Mouse (Mus musculus) urinary bladder, postnatal 25 days (tissue): ENCODE results near the gene Rcc2.

Source experiments
- DNase-seq: peaks from one replicate; pipeline ENCODE4 v3.0.0; 2022; ENCODE audit warnings: low spot score

Gene Rcc2

DNA sequence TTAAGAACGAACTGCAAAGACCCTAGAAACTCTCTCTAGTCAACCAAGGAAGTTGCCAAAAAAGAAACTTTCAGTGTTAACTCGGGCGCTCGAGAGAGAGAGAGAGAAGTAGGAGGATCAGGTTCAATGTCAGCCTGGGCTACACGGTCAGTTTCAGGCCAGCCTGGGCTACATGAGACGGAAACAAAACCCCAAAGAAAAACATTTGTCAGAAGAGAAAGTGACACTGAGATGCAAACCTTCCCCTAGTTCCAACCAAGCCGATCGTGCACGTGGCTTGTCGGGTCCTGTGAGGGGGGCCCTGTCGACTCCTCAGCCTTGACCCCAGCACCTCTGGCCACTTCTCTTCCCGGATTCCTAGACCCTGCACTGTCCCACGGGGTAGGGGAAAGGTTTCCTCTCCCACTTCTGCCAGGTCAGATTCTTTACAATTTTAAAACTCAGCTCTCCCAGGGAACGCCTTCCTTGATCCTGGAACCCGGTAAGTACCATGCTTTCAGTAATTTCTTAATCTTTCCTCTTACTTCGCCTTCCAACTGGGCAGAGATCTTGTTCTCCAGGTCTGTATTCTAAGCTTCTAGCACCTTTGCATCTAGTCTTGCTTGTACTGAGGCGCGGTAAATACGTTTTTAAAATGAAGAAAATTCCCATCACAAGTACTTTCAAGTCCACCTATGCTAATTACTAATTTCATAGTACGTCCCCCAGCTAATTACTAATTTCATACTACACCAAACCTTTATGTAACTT lies at the start of gene Rcc2:
Gene Rcc2, plus strand, starts transcription at position 273 of the 750 bp plus-strand sequence.
- no peak for DNase-seq

DNA sequence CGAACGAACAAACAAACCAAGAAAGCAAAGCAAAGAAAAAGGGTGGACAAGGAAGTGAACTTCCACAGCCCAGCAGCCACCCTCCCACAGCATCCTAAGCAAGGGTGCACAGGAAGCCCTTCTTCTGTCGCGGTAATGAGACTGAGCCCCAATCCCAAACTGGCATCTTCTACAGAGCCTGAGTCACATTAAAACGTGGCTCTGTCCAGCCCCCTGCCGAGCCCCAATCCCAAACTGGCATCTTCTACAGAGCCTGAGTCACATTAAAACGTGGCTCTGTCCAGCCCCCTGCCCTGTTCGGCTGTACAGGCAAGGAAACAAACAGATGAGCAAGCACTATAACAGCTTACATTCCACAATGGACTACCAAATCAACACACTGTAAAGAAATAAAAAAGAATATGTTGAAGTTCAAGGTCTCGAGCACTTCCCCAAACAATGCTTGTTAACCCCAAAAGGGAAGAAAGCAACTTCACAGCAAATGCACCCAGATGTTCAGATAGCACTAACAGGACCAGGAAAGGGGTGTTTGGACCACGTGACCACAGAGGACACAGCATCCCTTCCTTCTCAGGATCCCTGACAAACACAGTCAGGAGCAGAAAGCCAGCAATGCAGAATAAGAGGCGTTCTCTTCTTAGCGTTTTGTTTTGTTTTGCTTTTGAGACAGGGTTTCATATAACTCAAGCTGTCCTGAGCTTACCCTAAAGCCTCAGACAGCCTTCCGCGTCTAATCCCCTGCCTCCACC lies 46.3 kb upstream of the Rcc2 start:
- no peak for DNase-seq

DNA sequence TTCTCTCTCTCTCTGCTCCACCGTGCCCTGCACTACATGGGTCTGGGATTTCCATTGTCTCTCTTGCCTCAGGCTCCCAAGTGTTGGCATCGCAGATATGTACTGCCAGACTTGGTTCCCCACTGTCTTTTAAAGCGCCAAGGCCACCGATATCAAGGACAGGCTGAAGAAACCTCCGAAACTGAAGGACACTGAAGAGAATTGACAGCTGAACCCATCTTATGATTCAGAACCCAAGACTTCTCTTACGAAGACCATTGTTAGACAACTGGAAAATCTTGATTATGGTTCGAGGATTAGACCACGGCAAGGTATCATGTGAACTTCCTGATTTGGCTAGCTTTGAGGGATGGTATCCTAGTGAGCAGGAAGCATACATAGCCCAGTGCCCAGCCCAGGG lies 45.5 kb upstream of the Rcc2 start:
- DNase-seq, result no peak

DNA sequence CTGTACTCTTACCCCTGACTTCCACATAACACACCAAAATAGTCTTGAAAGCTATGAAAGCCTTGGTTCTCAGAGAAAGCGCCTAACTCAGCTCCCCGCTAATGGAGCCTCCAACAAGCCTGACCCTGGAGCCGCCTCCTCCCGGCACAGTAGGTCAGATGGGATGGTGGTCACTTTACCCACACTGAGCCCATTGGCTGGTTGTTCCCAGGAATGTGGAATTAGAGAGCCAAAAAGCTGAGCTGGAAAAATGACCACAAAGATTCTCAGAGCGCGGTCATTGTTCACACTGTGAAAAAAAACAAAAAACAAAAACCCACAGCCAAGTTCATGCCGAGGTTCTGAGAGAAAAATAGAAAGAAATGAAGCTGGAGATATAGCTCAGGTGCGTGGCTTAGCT lies 43.8 kb upstream of the Rcc2 start:
- no peak for DNase-seq

DNA sequence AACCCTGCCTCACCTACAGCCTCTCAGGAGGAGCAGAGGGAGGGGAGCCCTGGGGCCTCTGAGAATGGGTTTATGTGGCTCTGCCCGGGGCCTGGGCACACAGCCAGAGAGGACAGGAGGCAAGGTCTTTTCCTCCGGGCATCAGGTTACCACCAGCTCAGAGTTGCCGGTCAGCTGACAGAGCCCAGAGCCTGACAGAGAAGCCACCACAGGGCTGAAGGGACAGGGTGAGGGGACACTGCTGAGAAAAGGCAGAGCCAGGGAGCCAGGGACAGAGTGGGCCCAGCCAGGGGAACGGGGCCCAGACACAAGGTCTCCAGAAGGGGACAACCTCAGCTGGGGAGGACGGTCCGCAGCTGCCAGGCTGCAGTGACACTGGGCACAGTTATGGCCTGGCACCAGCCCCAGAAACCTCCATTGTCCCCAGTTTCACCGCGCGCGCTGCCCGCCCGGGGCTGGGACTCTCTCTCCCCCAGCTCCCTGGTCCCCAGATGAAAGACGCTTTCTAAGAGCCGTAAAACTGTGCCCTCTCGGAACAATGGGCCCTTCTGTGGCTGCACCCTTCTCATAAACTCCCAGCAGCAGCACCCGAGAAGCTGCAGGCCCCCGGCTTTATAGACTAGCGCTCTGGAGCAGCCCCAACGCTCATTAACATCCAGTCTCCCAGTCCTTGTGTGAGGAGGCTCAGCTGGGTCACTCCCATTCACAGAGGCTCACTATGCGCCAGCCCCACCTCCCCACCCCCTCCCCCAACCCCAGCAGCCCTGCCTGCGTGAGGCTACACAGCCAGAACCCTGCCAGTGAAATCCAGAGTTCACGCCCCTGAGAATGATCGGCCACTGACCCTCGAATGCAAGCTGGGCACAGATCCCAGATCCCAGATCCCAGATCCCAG lies 42.4 kb upstream of the Rcc2 start:
- DNase-seq, result peak; percentile 67

DNA sequence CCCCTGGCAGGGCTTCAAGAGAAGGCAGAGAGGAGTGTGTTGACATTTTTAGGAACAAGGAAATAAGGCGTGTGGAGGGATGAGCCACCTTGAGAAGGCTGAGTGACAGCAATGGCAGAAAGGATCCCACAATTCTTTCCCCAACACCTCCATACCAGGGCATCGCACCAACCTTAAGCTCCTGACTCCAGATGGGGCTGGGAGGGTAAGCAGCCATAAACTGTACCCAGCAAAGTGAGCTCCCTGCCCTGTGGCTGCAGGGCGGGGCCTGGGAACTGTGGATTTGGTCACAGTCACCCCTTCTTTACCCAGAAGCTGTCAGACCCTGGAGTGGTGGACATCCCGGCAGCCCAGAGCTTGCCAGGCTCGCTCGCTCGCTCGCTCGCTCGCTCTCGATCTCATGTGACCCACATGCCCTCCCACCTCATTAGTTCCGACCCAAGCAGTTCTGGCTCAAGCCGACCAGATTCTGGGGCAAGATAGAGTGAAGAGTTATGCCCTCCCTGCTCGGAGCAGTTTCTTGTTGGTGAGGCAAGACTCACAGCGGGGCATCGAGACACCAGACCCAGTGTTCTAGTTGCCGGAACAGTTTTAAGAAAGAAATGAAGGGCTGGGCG lies 38.8 kb upstream of the Rcc2 start:
- no peak for DNase-seq

DNA sequence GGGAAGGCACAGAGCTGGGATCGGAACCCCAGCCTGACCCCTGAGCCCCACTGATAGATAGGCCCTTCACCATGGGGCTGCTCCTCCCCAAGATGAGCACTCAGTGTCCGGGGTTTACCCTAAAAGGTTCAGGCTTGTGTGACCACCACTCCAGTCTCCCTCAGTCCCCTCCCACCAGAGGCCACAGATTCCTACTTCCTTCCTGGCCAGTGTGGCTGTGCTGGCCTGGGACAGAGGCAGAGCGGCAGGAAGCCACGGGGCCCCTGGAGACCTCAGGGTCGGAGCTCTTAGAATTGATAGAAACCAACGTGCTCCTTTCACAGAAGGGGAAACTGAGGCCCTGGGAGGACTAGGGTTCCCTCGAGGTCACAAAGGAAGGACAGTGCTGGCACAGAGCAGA lies 37.9 kb upstream of the Rcc2 start:
- no peak for DNase-seq

DNA sequence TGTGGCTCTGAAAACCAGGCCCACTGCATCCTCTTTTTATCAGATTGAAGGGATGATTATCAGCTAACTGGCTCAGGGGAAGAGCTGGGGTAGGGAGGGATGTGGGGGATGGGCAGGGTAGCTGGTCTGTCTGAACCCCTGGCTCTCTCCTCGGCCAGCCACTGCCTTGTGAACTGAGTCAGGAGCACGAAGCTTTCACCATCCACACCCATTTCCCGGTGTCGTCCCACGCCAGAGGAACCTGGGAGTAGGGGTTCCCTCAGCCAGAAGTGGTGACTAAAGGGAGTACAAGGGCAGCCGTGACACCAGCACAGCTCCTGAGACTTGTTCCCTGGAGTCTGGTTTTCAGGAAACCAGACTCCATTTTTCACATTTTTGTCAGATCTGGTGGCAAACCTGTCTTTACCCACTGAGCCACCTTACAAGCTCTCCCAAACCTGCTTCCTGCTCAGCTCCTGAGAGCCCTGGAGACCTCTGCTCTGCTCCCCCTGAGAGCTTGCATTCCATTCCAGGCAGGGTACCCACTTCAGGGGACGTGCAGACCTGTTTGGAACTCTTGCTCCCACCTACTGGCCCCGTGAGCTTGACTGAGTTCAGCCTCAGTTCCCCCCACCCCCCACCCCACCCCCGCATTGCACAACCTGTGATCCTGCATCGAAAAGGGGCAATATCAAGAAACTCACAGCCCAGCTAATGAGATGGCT lies 37.3 kb upstream of the Rcc2 start:
- no peak for DNase-seq

DNA sequence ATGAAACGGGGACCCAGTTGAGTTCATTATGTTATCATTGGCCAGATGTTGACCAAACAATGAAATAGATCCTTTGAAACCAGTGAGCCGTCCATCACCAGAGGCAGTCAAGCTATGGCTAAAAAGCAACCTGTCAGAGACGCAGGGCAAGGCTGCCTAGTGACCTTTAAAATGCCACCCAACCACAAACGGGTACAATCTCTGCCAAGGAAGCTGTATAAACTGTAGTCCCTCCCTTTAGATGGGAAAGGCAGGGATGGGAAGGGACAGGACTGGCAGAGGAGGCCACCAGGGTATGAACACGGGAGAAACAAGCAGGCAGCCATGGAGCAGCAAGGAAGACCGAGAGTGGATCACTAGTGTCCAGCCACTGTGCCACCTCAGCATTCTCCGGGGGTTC lies 35.3 kb upstream of the Rcc2 start:
- DNase-seq, result no peak

DNA sequence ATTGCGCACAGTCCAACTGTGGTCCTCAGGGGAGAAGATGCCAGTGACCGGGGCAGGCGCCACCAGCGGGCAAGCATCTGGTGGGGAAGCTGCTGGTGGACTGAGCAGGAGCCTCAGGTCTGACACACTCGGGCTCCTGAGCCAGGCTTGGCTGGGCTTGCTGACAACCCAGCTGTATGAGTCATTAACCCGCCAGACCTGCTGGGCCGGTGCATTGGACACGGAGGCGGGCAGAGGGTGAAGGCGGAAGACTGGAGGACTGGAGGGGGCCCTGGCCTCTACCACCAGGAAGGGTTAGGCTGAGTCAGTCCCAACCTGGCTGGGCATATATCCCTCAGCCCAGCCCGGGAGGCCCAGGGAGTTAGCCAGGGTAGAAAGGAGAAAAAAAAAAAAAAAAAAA lies 34.6 kb upstream of the Rcc2 start, which contains the start of gene Arhgef10l:
Gene Arhgef10l, minus strand, starts transcription at position 253 of the 400 bp plus-strand sequence.
- peak; percentile 87 for DNase-seq

DNA sequence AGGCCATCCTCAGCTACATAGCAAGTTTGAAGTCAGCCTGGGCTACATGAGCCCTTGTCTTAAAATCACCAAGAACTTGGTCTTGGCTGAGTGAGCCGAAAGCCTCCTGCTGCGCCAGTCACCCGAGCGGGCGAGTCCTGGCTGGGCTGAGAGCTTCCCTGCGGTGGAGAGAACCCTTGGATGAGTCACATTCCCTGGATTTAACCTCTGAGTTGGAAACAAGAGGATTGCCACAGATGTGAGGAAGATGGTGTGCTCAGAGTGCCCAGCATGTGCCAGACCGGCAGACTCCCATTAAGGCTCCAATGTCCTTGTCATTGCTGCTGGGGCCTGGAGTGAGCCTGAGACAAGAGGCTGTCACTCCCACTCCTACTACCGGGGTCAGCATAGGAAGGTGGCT lies 32.5 kb upstream of the Rcc2 start:
- no peak for DNase-seq

DNA sequence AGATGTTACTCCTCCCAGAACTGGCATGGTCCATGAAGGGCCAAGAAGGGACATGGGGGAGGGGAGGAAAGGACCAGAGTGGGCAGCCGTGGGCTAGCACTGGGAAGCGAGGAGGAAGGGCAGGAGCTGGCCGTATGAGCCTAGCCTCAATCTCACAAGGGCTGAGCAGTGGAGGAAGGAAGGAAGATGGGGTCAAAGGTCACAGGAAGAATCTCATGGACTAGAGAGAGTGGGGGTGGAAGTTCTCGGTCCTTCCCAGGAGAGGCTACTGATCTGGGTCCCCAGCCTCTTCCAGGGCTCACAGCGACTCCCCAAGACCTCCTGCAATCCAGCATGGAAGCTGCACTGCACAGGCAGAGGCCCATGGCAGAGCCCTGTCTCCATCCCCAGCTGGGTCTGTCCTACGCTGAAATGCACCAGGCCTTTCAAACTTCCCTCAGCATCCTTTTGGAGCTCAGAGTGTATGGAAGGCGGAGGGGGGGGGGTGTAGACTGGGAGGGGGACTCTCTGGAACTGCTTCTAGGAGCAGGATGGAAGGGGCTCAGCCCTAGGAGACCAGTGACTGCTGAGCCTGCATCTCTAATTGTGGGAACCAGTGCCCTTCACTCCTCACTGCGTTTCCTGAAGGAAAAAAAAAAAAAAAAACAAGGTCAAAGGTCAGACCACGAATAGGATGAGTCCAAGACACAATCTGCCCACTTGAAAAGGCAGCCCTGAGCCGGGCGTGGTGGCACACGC lies 26.6 kb upstream of the Rcc2 start:
- no peak for DNase-seq

DNA sequence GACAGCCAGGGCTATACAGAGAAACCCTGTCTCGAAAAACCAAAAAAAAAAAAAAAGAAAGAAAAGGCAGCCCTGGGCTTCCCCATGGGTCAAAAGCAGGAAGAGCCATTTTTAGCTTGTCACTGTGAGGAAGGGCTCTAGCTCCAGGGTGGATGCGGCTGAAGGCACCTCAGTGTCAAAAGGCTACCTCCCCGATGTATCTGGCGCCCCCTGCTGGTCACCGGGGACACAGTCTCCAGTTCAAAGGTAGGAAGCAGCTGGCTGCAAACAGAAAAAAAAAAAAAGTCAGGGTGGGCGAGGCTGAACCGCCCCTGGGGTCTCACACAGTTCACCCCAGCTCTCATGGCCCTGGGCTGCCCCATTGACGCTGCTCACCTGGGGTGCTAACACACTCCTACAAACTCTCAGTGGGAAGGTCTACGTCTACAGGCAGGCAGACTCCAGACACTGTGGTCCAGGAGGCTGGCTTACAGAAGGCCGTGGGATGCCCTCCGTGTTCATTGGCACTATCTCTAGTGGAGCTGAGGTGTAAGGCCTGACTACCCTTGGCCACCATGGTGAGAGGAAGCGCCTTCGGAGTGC lies 25.9 kb upstream of the Rcc2 start:
- peak; percentile 94 for DNase-seq

DNA sequence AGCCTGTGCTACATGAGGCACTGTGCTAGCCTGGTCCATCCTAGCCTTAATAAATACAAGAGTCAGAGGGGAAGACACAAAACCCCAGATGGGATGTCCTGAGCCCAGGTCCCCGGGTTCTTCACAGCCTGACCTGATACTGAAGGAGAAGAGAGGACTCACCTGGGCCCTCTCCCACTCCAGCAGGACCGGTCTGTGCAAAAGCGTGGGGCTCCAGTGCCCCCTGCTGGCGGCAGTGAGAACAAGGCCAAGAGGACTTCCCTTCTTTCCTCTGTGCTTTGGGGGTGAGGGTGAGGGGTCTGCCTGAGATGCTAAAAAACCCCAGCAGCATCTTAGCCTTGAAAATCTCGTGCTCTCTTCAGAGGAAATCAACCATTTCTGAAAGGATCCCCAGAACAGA lies 21.3 kb upstream of the Rcc2 start:
- no peak for DNase-seq

DNA sequence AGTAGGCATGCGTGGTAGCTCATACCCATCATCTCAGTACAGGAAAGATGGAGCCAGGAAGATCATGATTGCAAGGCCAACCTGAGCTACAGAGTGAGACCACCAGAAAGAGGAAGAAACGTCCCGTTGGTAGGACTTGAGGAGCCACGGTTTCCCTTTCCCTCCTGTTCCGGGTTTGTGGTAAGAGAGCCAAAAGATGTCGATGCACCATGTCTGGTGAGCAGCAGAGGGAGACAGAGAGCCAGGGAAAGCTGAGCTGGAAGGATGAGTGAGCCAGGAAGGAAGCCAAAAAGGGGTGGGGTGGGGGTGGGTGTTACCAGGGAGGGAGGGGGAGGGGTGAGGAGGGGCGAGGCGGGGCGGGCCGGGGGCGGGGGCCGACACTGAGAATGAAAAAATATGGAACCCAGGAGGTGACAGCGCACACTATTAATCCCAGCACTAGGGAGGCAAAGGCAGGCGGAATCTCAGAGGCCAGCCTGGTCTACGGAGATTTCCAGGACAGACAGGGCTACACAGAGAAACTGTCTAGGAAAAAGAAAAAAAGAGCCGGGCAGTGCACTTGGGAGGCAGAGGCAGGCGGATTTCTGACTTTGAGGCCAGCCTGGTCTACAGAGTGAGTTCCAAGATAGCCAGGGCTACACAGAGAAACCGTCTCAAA lies 20.5 kb upstream of the Rcc2 start:
- DNase-seq, result peak; percentile 81

DNA sequence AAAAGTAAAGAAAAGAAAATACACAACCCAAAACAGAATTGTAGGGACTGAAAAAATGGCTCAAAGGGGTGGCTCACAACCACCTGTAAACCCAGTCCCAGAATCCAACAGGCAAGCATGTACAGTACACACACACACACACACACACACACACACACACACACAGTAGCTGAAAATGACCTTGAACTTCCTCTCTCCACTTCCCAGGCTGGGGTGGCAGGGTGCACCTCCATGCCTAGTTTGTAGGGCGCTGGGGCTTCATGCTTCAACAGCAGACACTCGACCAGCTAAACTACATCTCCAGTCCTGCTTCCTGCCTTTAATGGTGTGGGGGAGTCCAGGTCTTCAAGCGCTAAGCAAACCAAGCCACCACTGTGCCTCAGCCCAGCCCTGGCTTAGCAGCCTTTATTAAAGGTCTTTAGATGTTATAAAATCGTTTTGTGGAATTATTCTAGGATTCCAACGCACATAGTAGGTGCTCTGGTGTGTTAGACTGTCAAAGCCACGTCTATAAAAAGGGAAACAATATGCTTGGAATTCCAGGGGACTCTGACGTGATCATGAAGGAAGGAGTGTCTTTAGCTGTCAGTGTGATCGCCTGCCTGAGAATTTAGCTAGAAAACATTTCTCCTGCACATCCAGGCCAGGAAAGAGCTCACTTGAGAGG lies 19.5 kb upstream of the Rcc2 start:
- DNase-seq, result no peak

DNA sequence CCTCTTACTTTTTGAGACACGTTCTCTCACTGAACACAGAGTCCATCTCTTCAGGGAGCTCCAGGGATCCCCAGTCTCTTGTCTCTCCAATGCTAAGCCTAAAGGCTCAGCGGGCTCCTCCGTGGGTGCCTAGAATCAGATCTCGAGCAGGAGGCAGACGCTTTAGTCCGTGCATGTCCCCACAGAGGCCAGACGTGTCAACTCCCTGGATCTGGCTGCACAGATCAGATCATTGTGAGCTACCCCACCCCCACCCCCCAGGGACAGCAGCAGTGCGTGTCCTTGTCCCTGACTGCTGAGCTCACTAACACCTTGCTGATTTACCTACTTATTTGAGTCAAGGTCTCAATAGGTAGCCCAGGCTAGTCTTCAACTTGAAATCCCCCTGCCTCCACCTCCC lies 16.7 kb upstream of the Rcc2 start:
- DNase-seq, result no peak

DNA sequence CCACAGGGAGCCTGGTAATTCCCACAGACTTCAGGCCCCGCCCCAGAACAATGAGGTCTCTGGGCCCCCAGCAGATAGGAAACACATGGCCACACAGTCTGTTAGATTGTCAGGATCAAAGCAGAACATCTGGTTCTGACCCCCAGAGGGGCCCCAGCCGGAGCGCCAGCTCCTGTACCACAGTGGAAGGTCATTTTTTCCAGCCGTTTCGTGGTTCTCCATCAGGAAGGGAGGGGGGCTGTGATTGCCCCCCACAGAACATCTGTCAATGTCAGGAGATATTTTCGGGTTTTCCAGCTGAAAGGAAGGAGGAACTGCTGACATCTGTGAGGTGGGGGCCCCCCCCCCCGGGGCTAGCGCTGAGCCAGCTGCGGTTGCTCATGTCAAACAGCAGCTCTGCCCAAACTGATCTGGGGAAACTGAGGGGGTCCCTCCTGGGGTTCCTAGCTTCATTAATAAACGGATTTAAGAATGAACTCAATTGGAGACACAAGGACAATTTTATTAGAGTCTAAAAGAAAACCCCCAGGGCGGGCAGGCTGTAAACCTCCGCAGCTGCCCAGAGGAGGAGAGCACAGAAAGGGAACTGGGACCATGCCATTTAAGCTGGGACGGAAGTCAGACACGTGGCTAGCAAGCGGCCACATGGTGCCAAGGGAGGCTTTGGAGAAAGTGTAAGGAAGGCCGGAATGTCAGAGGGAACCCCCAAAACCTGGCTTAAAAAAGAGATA lies 16.0 kb upstream of the Rcc2 start:
- DNase-seq, result no peak

DNA sequence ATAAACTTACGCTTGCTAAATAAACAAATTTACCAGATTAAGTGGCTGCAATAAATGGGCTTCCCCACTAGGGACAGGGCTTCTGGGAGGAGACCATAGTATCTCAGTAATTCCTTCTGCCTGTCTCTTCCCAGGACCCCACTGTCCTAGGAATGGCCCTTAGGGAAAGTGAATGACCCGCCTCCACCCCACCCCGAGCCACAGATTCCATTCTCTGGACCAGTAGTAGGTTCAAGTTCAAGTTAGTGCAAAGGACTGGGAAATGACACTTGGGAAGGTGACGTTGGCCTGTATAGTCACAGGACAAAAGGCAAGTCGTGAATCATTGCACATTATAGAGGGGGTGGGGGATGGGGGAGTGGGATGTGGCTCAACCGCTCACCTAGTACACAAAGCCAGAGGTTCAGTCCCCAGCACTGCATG lies 15.4 kb upstream of the Rcc2 start:
- no peak for DNase-seq
